Mouse (Mus musculus) hindbrain, embryonic 14.5 days (tissue): ENCODE measurements around the gene Tmem150a. TPM values are rescaled to one million over a fixed set of nuclear protein-coding genes. Genes with fewer than 3 reads are reported as not detected.

ENCODE experiments used
- ATAC-seq: fragments of 200-750 bp; cut with Nextera tagmentation; 2 replicates; pipeline ENCODE4 v1.8.0; 2017; ENCODE audit warnings: moderate number of reproducible peaks, mild to moderate bottlenecking, moderate TSS enrichment, moderate library complexity; ENCODE audit not compliant: low FRiP score
- DNase-seq: peaks from one replicate; pipeline ENCODE4 v3.0.0-alpha.2; 2015; ENCODE audit warnings: low spot score
- H3K27ac ChIP-seq: fragments of 300-500 bp; sonication (generic); 2 replicates; pipeline ENCODE4 v1.5.1; 2014; ENCODE audit warnings: mild to moderate bottlenecking, moderate library complexity
- H3K27me3 ChIP-seq: fragments of 300-500 bp; sonication (generic); 2 replicates; pipeline ENCODE4 v1.6.1; 2014; ENCODE audit warnings: mild to moderate bottlenecking, low read length, mixed read lengths; ENCODE audit not compliant: control insufficient read depth, insufficient read depth
- H3K36me3 ChIP-seq: fragments of 300-500 bp; sonication (generic); replicated peaks from 2 replicates; pipeline ENCODE4 v1.6.1; 2014; ENCODE audit not compliant: control insufficient read depth, insufficient read depth
- H3K4me1 ChIP-seq: fragments of 300-500 bp; sonication (generic); replicated peaks from 2 replicates; pipeline ENCODE4 v1.6.1; 2014; ENCODE audit warnings: antibody characterized with exemption, low read length, mixed read lengths; ENCODE audit not compliant: control insufficient read depth, insufficient read depth
- H3K4me2 ChIP-seq: fragments of 300-500 bp; sonication (generic); replicated peaks from 2 replicates; pipeline ENCODE4 v1.6.1; 2014; ENCODE audit warnings: mild to moderate bottlenecking, moderate library complexity
- H3K4me3 ChIP-seq: fragments of 300-500 bp; sonication (generic); replicated peaks from 2 replicates; pipeline ENCODE4 v1.5.1; 2014; ENCODE audit warnings: mild to moderate bottlenecking, low read length
- H3K9ac ChIP-seq: fragments of 300-500 bp; sonication (generic); 2 replicates; pipeline ENCODE4 v1.6.1; 2014
- H3K9me3 ChIP-seq: fragments of 300-500 bp; sonication (generic); 2 replicates; pipeline ENCODE4 v1.6.1; 2016; ENCODE audit warnings: low read length; ENCODE audit not compliant: control insufficient read depth
- WGBS: fragments of 180-500 bp; shearing (Covaris S2); extraction: QIAGEN DNeasy Blood & Tissue Kit; methylation state at CpG from one replicate; pipeline ENCODE4 v1.1.7; 2014; 5-methylcytosine and 5-hydroxymethylcytosine counted together
- polyA plus RNA-seq: library from polyadenylated mRNA; unstranded; fragments of >200 nt; fragmentation: Nextera tagmentation; extraction: Ambion mirVana; gene quantifications from 2 replicates; pipeline ENCODE4 v1.2.1, GENCODE M21; 2014

The Tmem150a gene
- 24.5 and 26.8 TPM in 2 replicates for polyA plus RNA-seq

DNA sequence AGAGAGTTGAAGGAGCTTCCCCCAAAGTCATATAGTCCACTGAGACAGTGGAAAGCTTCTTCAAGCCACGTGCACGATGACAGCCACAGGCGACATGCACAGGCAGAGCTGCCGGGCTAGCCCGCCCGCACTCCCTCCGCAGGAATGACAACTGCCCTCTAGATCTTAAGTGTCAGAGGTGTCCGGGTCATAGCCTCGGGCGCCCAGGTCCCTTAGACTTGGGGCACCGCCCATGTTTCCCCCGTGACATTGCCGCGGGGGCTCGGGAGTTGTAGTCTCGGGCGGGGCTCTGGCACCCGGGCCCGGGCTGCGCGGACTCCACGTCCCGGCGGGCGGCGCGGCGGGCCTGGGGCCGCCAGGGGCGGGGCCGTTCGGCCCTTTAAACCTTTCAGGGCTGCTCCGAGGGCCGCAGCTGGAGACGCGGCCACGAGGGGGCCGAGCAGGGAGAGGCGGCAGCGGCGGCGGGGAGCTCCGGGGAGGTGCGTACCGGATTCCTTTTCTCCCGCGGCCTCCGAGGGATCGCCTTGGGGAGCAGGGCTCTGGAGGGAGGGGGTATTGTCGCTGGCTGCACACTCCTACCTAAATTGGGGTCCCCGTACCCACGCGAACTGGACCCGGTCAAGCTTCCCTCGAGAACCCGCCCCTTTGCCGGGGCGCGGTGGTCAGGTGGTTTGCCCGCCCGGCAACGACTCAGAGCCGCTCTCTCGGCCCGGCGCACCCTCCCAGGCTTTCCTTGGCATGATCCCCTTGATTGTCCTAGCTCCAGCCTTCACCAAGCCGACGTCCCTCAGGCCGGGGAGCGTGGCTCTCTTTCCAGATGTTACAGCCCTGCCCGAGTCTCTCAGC lies at the start of gene Tmem150a:
Gene Tmem150a, plus strand, starts transcription at position 382 of the 846 bp plus-strand sequence.
- ATAC-seq (peak; percentile 90), DNase-seq (peak; percentile 68)
- peaks cover 45% of the 10 kb centered on the region for H3K36me3 ChIP-seq
- peak within 1 kb of the TSS; percentile 61 for H3K27ac ChIP-seq
- peak within 1 kb of the TSS; percentile 75 for H3K4me3 ChIP-seq
- H3K4me2 ChIP-seq, result peak within 1 kb of the TSS; percentile 97
- H3K4me1 ChIP-seq, result peaks cover 8% of the 10 kb centered on the region; the same call in 1 of the 2 replicates
- H3K9me3 ChIP-seq, result no peaks in the 10 kb centered on the region
- peak within 1 kb of the TSS; percentile 81 for H3K9ac ChIP-seq
- WGBS, result under 1% methylated on average over 65 of the region's 71 CpGs
- no peaks in the 10 kb centered on the region for H3K27me3 ChIP-seq

DNA sequence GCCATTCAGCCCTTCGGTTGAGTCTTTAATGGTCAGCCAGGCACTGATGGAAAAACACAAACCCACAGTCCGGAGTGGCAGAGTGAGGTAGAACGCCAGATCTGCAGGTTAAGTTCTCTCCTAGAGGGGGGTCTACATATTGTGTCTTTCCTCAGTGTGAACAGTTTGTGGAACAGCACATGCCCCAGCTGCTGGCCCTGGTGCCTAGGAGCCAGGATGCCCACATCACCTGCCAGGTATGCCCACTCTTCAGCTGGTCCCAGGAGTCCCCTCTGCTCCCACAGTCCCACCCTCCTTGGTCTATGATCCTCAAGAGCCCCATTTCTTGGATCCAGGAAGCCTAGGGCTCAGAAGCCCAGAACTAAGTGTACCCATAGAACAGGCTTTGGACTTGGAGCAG lies 43.0 kb upstream of the Tmem150a start:
- DNase-seq (no peak), ATAC-seq (no peak)
- no peaks in the 10 kb centered on the region for H3K4me1 ChIP-seq
- WGBS, result 96% methylated on average over 3 of the region's 3 CpGs
- peaks cover 20% of the 10 kb centered on the region for H3K36me3 ChIP-seq
- H3K9ac ChIP-seq, result no peak overlapping the region
- H3K4me3 ChIP-seq, result no peak overlapping the region
- H3K27ac ChIP-seq, result no peak overlapping the region
- H3K9me3 ChIP-seq, result no peaks in the 10 kb centered on the region
- H3K27me3 ChIP-seq, result no peaks in the 10 kb centered on the region
- H3K4me2 ChIP-seq, result no peak overlapping the region

DNA sequence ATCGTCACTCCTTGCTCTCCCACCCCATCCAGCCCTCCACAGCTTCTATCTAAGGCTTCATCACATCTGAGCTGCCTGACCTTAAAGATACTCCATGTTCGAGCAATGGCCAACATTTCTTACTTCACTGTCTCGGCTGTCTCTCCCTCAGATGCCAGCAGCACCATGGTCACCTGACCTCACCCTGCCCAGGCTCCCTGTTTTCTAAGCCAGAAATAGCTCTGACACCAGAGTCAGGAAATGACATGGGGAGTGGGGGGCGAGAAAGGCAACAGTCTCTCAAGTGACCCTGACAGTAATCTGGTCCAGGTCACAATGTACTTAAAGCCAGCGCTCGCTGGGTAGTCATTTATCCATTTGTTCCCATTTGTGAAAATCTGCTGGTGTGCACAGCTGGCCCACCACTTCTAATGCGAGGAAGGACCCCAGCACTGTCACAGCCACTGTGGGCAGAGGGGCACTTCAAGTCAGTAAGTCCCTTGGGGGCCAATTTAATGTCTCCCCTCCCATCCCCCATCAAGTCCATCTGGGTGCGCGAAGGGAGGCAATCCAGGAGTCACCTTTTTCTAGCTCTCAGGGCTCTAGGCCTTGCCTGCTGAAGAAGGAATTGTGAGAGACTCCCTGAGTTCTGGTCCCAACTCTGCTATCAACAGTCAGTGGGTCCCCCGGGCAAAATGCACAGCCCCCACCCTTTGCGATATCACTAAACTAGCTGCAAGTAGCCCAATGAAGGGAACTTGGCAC lies 42.0 kb upstream of the Tmem150a start:
- H3K4me3 ChIP-seq, result no peak overlapping the region
- no peak overlapping the region for H3K4me2 ChIP-seq
- ATAC-seq (no peak), DNase-seq (no peak)
- no peaks in the 10 kb centered on the region for H3K4me1 ChIP-seq
- no peak overlapping the region for H3K9ac ChIP-seq
- H3K27ac ChIP-seq, result no peak overlapping the region
- 89% methylated on average over 11 of the region's 11 CpGs for WGBS
- H3K36me3 ChIP-seq, result peaks cover 31% of the 10 kb centered on the region
- H3K27me3 ChIP-seq, result no peaks in the 10 kb centered on the region
- no peaks in the 10 kb centered on the region for H3K9me3 ChIP-seq

DNA sequence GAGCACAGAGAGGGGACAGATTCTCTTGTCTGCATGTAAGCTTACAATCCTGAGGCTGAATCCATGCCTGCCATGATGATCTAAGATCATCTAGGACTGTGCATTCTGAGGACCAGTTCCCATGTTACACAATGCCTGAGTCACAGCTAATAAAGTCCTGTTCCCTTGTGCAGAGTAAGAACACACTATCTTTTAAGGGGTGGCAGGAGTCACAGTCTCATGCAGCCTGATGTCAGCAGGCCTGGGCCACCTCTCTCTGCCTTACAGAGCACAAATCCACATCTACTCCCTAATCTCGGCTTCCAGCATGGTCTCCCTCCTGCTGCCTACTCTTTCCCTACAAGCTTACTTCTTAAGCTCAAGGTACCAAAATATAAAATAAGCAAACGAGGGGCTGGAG lies 39.9 kb upstream of the Tmem150a start:
- no peaks in the 10 kb centered on the region for H3K4me1 ChIP-seq
- H3K9ac ChIP-seq, result no peak overlapping the region
- no peak overlapping the region for H3K4me2 ChIP-seq
- H3K4me3 ChIP-seq, result no peak overlapping the region
- 93% methylated on average over 2 of the region's 2 CpGs for WGBS
- no peak for ATAC-seq
- DNase-seq, result no peak
- H3K9me3 ChIP-seq, result no peaks in the 10 kb centered on the region
- H3K36me3 ChIP-seq, result peaks cover 52% of the 10 kb centered on the region
- H3K27me3 ChIP-seq, result no peaks in the 10 kb centered on the region
- no peak overlapping the region for H3K27ac ChIP-seq

DNA sequence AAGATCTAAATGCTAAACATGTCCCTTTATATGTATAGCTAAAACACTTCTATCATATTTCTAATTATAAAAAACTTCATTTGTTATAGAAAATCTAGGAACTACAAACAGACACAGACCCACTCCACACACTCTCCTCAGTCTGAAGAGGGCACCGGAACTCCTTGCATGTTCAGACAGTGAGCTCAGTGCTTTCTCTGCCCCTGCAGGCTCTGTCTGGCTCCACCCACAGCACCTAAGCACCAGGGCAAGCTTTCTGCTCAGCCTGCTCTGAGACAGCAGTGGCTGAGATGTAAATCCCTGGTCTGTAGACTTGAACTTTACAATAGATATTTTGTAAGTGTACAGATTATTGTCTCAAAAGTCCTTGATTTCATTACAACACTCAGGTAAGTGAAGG lies 39.2 kb upstream of the Tmem150a start:
- Histone ChIP-seq H3K4me1 (no peaks in the 10 kb centered on the region), H3K27me3 (no peaks in the 10 kb centered on the region), H3K27ac (no peak overlapping the region), H3K9me3 (no peaks in the 10 kb centered on the region), H3K4me2 (no peak overlapping the region), H3K36me3 (peaks cover 59% of the 10 kb centered on the region), H3K9ac (no peak overlapping the region), H3K4me3 (no peak overlapping the region)
- DNase-seq, result no peak
- no peak for ATAC-seq
- 90% methylated on average over 1 of the region's 1 CpGs for WGBS

DNA sequence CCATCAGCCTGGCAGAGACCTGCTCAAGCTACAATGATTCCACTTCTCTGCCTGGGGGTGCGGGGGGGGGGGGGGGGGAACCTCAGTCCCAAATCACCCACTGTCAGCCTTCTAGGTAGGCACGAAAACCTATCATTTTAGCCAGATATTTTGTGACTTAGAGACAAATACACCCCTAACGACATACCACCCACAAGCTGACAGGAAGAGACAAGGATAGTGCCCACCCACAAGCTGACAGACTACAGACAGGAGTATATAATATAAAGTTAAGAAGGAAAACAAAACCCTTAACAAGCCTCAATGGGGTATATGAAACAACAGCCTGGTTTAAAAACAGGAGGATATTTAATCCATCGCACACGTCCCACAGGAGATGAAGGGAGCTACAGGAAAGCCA lies 36.8 kb upstream of the Tmem150a start:
- Histone ChIP-seq H3K27me3 (no peaks in the 10 kb centered on the region), H3K9ac (no peak overlapping the region), H3K4me3 (no peak overlapping the region), H3K36me3 (peaks cover 83% of the 10 kb centered on the region), H3K9me3 (no peaks in the 10 kb centered on the region), H3K4me2 (no peak overlapping the region), H3K4me1 (no peaks in the 10 kb centered on the region), H3K27ac (no peak overlapping the region)
- DNase-seq, result no peak
- WGBS, result 89% methylated on average over 5 of the region's 5 CpGs
- ATAC-seq, result no peak

DNA sequence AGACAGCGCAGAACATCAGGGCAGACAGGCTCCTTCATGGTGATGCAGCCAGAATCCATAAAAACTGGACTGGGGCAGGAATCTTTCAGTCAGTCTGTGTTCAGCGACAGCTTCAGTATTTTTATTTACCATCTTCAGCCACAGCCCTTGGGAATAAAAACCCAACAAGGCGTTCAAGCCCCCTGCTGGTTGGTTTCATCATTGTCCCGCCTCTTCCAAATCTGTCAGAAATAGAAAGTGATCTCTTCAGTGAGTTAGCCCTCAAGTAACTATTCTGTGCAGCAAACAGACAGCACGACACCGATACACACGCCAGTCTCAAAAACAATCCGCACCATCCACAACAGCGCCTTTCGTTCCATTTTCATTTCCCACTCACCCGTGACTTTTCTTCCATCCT lies 36.2 kb upstream of the Tmem150a start:
- Histone ChIP-seq H3K27me3 (no peaks in the 10 kb centered on the region), H3K9me3 (no peaks in the 10 kb centered on the region), H3K36me3 (peaks cover 88% of the 10 kb centered on the region), H3K4me2 (no peak overlapping the region), H3K4me1 (no peaks in the 10 kb centered on the region), H3K4me3 (no peak overlapping the region), H3K27ac (no peak overlapping the region), H3K9ac (no peak overlapping the region)
- DNase-seq (peak; percentile 62), ATAC-seq (no peak)
- 84% methylated on average over 11 of the region's 11 CpGs for WGBS

DNA sequence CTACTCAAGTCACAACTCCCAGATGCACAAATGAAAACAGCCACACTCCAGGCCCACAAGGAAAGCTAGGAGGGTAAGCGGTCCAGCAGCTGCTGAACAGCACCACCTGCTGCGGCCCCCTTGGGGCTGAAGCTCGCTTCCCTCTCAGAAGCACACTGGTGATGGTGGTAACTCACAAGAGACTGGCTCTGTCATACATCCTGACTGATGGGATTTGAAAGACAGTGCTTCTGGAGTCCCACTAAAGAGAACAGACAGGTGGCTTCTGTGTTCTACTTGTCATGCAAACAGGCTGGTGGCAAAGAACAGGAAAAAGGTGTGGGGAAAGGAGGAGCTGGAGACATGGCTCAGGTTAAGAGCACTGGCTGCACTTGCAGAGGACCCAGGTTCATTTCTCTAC lies 32.3 kb upstream of the Tmem150a start:
- DNase-seq (no peak), ATAC-seq (no peak)
- Histone ChIP-seq H3K27ac (no peak overlapping the region), H3K9ac (no peak overlapping the region), H3K4me1 (no peaks in the 10 kb centered on the region), H3K4me3 (no peak overlapping the region), H3K9me3 (no peaks in the 10 kb centered on the region), H3K36me3 (peaks cover 99% of the 10 kb centered on the region), H3K4me2 (no peak overlapping the region), H3K27me3 (no peaks in the 10 kb centered on the region)
- 88% methylated on average over 3 of the region's 3 CpGs for WGBS

DNA sequence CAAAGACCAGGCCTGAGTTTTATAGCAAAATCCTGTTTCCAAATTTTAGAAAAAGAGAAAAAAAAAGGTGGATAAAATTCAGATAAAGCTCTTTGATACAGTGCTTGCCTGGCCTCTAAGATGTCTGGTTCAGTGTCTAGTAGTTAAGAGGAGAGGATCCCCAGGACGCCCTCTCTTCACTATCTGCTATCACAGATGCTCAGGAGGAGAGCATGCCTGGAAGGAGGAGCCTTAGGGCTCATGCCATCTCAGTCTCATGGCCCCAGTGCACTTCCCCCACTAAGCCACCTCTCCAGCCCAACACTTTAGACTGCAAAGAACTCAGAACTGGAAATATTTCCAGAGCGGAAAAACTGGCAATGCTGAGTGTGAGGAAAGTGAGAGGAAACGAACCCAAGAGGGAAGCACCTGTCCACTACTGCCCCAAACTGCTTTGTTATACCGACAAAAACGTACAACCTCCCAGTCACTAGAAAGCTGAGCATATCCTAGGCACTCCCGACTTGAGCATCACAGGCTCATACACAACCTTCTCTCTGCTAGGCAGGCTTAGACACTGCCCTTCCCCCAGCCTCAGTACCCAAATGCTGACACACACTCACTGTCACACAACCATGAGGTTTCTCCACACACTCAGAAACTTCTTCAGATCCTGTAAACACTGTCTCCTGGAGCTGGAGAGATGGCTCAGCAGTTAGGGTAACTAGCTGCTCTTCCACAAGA lies 31.3 kb upstream of the Tmem150a start:
- H3K9me3 ChIP-seq, result no peaks in the 10 kb centered on the region
- DNase-seq, result no peak
- WGBS, result 93% methylated on average over 6 of the region's 6 CpGs
- no peak for ATAC-seq
- H3K4me2 ChIP-seq, result no peak overlapping the region
- no peak overlapping the region for H3K4me3 ChIP-seq
- H3K27me3 ChIP-seq, result no peaks in the 10 kb centered on the region
- H3K9ac ChIP-seq, result no peak overlapping the region
- no peak overlapping the region for H3K27ac ChIP-seq
- no peaks in the 10 kb centered on the region for H3K4me1 ChIP-seq
- peaks cover 99% of the 10 kb centered on the region for H3K36me3 ChIP-seq
